Mouse (Mus musculus) lung, adult 2 months (tissue): Measurements from ENCODE around the gene Trpc1.

ENCODE experiments used
- CTCF ChIP-seq: fragments of 200-500 bp; IDR thresholded peaks from 2 replicates; pipeline ENCODE4 v1.5.1; 2011; ENCODE audit warnings: mild to moderate bottlenecking, low read length, control low read depth; ENCODE audit not compliant: insufficient read depth
- POLR2A ChIP-seq: fragments of 200-500 bp; IDR thresholded peaks from 2 replicates; pipeline ENCODE4 v1.6.1; 2011; ENCODE audit warnings: low read depth, mild to moderate bottlenecking, control low read depth, low read length, borderline replicate concordance; ENCODE audit errors: extremely low read depth

GRCm38 (mm10) chr9:95795844-95796243, 45.7 kb upstream of the Trpc1 start:
- TF ChIP-seq CTCF (no peak), POLR2A (no peak)
